Mouse (Mus musculus) megakaryocyte, embryonic 14.5 days (primary cell): ENCODE data around the gene Smc4.

Experiments used
- FLI1 ChIP-seq: IDR thresholded peaks from 2 replicates; pipeline ENCODE4 v1.6.1; 2012; ENCODE audit warnings: low read length, inconsistent platforms, mixed read lengths
- GATA1 ChIP-seq: IDR thresholded peaks from 3 replicates; pipeline ENCODE4 v1.6.1; 2012; ENCODE audit warnings: mixed read lengths, low read length, inconsistent platforms, borderline replicate concordance

- TF ChIP-seq GATA1: no peak
- no peak for TF ChIP-seq FLI1
These were observed 47.1 kb upstream of the Smc4 start for GRCm38 (mm10) chr3:68957413-68957812.
